Mouse (Mus musculus): ENCODE measurements around the gene Hoga1. TPM values are rescaled to one million over a fixed set of nuclear protein-coding genes. Genes with fewer than 3 reads are reported as not detected.
A peak's percentile ranks its signal among the peaks of the same experiment; 100 is the strongest.

The Hoga1 gene
- polyA plus RNA-seq, 1 experiment, result 0.84 TPM

DNA sequence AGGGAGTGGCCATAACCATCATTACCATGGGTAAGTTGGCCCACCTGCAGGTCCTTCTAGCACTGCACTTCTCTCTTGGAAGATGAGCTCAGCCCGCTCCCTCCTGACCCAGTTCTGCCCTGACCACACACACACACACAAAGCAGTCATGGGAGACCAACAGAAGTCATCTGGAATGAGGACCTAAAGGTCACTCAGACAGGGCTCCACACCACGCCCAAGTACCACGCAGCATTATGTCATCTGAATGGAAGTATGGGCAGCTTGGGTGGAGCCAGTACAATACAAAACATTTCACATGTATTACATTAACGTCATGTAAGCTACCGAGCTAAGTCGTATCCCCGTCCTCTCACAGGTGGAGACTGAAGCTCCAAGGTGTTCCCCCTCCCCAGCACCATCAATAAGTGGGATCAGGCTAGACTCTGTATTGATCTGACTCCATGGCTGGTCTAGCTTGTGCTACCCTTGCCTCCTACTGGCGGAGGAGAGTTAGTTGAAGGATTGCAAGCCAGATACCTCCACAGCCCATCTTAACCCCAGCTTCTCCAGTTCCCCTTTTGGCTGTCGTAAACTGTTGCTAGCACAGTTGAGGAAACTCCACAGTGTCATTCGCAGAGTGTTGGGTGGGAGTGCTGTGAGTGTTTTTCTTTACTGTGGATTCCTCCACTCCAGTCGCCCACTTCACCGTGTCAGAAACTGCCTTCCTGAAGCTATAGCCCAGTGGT is 44.0 kb upstream of the Hoga1 start:
- Histone ChIP-seq H3K27me3 (ENCODE audit: control insufficient read depth, insufficient read depth, low read length) (no peaks in the 10 kb centered on the region), H3K4me3 (ENCODE audit: control insufficient read depth, insufficient read depth, low read length) (no peak overlapping the region), H3K4me1 (replicated peaks; ENCODE audit: control insufficient read depth, insufficient read depth, low read length) (peaks cover 12% of the 10 kb centered on the region), H3K27ac (ENCODE audit: control insufficient read depth, insufficient read depth, low read length) (no peak overlapping the region), H3K36me3 (ENCODE audit: control insufficient read depth, insufficient read depth, low read length) (no peaks in the 10 kb centered on the region)
- 91% methylated on average over 12 of the region's 12 CpGs for WGBS
- DNase-seq, result no peak
- TF ChIP-seq CTCF (IDR thresholded peaks at IDR 0.05; ENCODE audit: borderline replicate concordance, control insufficient read depth, extremely low read depth, insufficient read depth, low read length, poor library complexity) (no peak), POLR2A (IDR thresholded peaks at IDR 0.05; ENCODE audit: control insufficient read depth, extremely low read depth, insufficient read depth, low read length, poor library complexity) (no peak)

DNA sequence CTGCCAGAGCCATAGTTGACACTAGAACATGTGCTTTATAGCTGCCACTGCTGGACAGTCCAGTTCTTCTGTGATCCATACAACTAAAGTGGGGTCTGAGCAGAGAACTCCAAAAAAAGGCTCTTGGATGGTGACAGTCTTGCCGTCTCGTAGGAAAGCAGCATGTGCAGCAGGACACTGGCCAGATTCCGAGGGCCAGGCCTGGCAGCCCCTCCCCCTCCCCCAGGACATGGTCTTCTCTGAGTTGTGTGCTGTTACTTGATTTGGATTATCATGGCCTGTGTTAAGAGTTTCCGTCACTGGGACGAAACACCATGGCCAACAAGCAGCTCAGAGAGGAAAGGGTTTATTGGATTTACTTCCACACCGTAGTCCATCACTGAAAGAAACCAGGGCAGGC is 41.2 kb upstream of the Hoga1 start:
- 98% methylated on average over 6 of the region's 6 CpGs for WGBS
- Histone ChIP-seq H3K27ac (ENCODE audit: control insufficient read depth, insufficient read depth, low read length) (no peak overlapping the region), H3K4me1 (replicated peaks; ENCODE audit: control insufficient read depth, insufficient read depth, low read length) (peaks cover 24% of the 10 kb centered on the region), H3K4me3 (ENCODE audit: control insufficient read depth, insufficient read depth, low read length) (no peak overlapping the region), H3K36me3 (ENCODE audit: control insufficient read depth, insufficient read depth, low read length) (no peaks in the 10 kb centered on the region), H3K27me3 (ENCODE audit: control insufficient read depth, insufficient read depth, low read length) (no peaks in the 10 kb centered on the region)
- no peak for TF ChIP-seq POLR2A (IDR thresholded peaks at IDR 0.05; ENCODE audit: control insufficient read depth, extremely low read depth, insufficient read depth, low read length, poor library complexity)
- TF ChIP-seq CTCF (IDR thresholded peaks at IDR 0.05; ENCODE audit: borderline replicate concordance, control insufficient read depth, extremely low read depth, insufficient read depth, low read length, poor library complexity), result no peak
- no peak for DNase-seq

DNA sequence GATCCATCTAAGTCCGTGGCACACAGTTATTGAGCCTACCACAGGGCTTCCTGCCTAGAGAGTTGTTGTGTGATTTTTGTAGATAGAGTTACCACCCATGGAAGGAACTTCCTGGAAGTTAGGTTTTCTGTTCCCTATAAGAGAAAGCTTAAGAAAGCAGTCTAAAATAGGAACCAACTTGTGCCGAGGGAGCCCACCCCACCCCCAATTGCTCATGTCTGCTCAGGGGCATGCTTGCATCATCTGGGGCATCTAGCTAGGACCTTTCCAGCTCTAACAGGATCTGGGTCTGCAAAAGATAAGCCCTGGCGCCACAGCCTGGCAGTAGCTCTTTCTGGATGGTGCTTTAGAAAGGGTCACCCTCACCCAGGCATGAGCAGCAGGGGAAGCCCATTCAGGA is 39.8 kb upstream of the Hoga1 start:
- no peak for TF ChIP-seq POLR2A (IDR thresholded peaks at IDR 0.05; ENCODE audit: control insufficient read depth, extremely low read depth, insufficient read depth, low read length, poor library complexity)
- no peak for TF ChIP-seq CTCF (IDR thresholded peaks at IDR 0.05; ENCODE audit: borderline replicate concordance, control insufficient read depth, extremely low read depth, insufficient read depth, low read length, poor library complexity)
- Histone ChIP-seq H3K27me3 (ENCODE audit: control insufficient read depth, insufficient read depth, low read length) (no peaks in the 10 kb centered on the region), H3K36me3 (ENCODE audit: control insufficient read depth, insufficient read depth, low read length) (no peaks in the 10 kb centered on the region), H3K4me3 (ENCODE audit: control insufficient read depth, insufficient read depth, low read length) (no peak overlapping the region), H3K27ac (ENCODE audit: control insufficient read depth, insufficient read depth, low read length) (peak overlapping the region; percentile 45; the same call in 1 of the 2 replicates), H3K4me1 (replicated peaks; ENCODE audit: control insufficient read depth, insufficient read depth, low read length) (peaks cover 35% of the 10 kb centered on the region)
- 22% methylated on average over 3 of the region's 3 CpGs for WGBS
- DNase-seq, result no peak

DNA sequence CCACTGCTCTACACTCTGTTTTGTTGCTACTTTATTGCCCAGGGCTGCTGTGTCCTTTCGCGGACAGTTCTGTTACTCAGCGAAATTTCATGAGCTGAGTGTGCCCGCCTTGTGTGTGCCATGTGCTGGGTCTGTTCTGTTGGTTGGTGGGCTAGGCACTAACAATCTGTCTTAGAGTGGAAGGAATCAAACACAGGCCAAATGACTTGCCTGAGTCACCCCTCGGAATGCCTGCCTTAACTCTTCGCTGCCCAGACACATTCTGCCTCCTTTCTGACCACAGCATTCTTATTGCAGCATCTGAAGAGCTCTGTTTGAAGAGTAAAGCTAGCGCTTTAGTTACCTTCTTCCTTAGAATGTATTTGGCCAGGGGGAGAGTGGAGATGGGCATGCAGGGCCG is 38.8 kb upstream of the Hoga1 start:
- TF ChIP-seq CTCF (IDR thresholded peaks at IDR 0.05; ENCODE audit: borderline replicate concordance, control insufficient read depth, extremely low read depth, insufficient read depth, low read length, poor library complexity) (no peak), POLR2A (IDR thresholded peaks at IDR 0.05; ENCODE audit: control insufficient read depth, extremely low read depth, insufficient read depth, low read length, poor library complexity) (no peak)
- Histone ChIP-seq H3K27ac (ENCODE audit: control insufficient read depth, insufficient read depth, low read length) (no peak overlapping the region), H3K4me3 (ENCODE audit: control insufficient read depth, insufficient read depth, low read length) (no peak overlapping the region), H3K4me1 (replicated peaks; ENCODE audit: control insufficient read depth, insufficient read depth, low read length) (peaks cover 40% of the 10 kb centered on the region), H3K36me3 (ENCODE audit: control insufficient read depth, insufficient read depth, low read length) (no peaks in the 10 kb centered on the region), H3K27me3 (ENCODE audit: control insufficient read depth, insufficient read depth, low read length) (no peaks in the 10 kb centered on the region)
- DNase-seq, result no peak
- WGBS, result 93% methylated on average over 8 of the region's 8 CpGs

DNA sequence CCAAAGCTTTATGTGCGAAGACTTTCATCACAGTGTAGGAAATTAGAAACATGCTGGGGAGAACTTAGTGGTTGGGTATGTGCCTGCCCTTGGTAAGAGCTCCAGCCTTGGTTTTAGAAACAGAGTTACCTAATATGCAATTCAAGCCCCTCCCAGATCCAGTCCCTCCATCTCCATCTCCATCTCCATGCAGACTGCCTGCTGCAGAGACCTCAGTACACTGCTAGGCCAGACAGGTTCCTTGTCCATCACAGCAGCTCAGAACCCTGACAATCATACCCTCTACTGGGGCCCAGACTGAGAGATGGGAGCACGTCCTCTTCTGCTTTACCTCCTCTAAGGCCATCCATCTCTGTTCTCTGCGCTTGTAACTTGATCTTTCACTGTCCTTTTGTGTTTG is 36.8 kb upstream of the Hoga1 start:
- 89% methylated on average over 3 of the region's 3 CpGs for WGBS
- Histone ChIP-seq H3K36me3 (ENCODE audit: control insufficient read depth, insufficient read depth, low read length) (no peaks in the 10 kb centered on the region), H3K27ac (ENCODE audit: control insufficient read depth, insufficient read depth, low read length) (no peak overlapping the region), H3K27me3 (ENCODE audit: control insufficient read depth, insufficient read depth, low read length) (no peaks in the 10 kb centered on the region), H3K4me1 (replicated peaks; ENCODE audit: control insufficient read depth, insufficient read depth, low read length) (peaks cover 46% of the 10 kb centered on the region), H3K4me3 (ENCODE audit: control insufficient read depth, insufficient read depth, low read length) (no peak overlapping the region)
- DNase-seq, result no peak
- TF ChIP-seq CTCF (IDR thresholded peaks at IDR 0.05; ENCODE audit: borderline replicate concordance, control insufficient read depth, extremely low read depth, insufficient read depth, low read length, poor library complexity), result no peak
- no peak for TF ChIP-seq POLR2A (IDR thresholded peaks at IDR 0.05; ENCODE audit: control insufficient read depth, extremely low read depth, insufficient read depth, low read length, poor library complexity)

DNA sequence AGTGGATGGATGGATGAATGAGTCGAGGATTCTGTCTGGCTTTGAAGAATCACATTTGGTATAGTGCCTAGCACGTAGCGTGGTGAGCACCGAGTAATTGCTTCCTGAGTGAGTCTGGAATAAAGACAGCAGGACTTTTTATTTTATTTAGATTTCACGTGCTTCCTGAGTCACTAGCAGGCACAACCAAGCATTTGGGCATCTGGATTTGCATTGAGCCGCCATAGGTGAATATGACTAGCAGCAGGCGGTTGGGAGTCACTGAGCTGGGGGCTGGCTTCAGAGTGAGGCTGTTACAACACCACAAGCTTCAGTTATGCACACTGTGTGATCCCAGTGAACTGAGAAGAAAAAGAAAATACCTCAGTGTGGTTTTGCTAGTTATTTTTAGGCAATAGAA is 36.3 kb upstream of the Hoga1 start:
- no peaks in the 10 kb centered on the region for H3K36me3 ChIP-seq (ENCODE audit: control insufficient read depth, insufficient read depth, low read length)
- TF ChIP-seq POLR2A (IDR thresholded peaks at IDR 0.05; ENCODE audit: control insufficient read depth, extremely low read depth, insufficient read depth, low read length, poor library complexity), result no peak
- TF ChIP-seq CTCF (IDR thresholded peaks at IDR 0.05; ENCODE audit: borderline replicate concordance, control insufficient read depth, extremely low read depth, insufficient read depth, low read length, poor library complexity), result no peak
- H3K27me3 ChIP-seq (ENCODE audit: control insufficient read depth, insufficient read depth, low read length), result no peaks in the 10 kb centered on the region
- H3K4me1 ChIP-seq (replicated peaks; ENCODE audit: control insufficient read depth, insufficient read depth, low read length), result peaks cover 46% of the 10 kb centered on the region
- H3K4me3 ChIP-seq (ENCODE audit: control insufficient read depth, insufficient read depth, low read length), result no peak overlapping the region
- 44% methylated on average over 7 of the region's 7 CpGs for WGBS
- H3K27ac ChIP-seq (ENCODE audit: control insufficient read depth, insufficient read depth, low read length), result no peak overlapping the region
- no peak for DNase-seq

All from thymus, adult 2 months (tissue).